Mouse (Mus musculus): ENCODE data around the gene Ift52.

Gene Ift52

GRCm38 (mm10) chr2:163016916-163017743, at the start of gene Ift52:
Ift52 (plus strand) TSS chr2:163017354.
- DNase-seq (ENCODE audit: low spot score), result peak; percentile 86

- DNase-seq (ENCODE audit: low spot score), result peak; percentile 21
Measured at GRCm38 (mm10) chr2:162968357-162968756, 48.8 kb upstream of the Ift52 start.

DNA sequence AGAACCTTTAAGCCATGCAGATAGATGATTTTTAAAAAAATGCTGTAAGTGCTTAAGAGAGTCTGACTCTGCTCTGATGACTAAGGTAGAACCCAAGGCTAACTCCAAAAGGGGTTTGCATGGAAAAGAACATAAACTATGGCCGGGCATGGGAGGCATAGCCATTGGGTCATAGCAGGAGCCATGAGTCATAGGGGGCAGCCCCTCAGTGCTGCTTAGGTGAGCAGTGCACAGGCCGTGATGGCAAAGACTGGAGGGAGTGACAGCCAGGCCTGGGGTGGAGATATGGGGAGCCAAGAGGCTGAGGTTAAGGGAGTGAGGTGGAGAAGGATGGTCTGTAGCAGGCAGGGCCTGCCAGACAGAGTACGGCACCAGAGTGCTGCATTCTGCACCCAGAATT, 48.1 kb upstream of the Ift52 start:
- no peak for DNase-seq (ENCODE audit: low spot score)

DNA sequence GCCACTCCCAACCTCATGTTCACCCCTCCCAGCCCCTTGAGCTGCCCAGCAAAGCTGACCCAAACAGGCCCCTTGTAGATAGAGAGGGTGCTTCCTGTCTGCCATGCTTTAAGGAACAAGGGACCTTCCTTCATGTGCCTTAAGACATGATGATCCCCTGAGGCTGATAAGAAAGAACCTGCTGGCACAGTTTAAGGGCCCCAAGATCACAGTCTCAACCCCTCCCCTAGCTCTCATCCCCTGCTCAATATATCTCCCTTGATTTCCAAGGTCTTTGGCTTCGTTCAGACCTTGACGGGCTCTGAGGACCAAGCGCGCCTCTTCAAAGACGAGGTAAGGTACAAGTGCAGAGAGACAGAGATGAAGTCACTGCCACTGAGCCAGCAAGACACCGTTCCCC, 46.3 kb upstream of the Ift52 start:
- no peak for DNase-seq (ENCODE audit: low spot score)

DNA sequence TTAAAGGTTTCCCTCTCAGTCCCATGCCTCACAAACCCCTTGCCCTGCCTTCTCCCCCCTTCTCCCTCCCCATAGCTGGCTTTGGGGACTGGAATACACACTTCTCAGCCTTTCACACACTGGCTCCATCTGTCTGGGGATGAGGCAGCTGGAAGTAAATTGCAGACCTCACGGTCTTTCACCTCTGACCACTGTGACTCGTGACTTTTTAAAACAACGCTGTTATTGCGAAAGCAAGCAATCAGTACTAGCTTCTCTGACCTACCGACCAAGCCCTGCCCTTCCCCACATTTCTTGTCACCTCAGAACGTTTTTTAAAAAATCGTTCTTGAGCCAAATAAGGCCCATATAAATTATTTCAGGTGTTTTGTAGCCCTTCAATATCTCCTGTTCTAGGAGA, 44.4 kb upstream of the Ift52 start:
- no peak for DNase-seq (ENCODE audit: low spot score)

DNA sequence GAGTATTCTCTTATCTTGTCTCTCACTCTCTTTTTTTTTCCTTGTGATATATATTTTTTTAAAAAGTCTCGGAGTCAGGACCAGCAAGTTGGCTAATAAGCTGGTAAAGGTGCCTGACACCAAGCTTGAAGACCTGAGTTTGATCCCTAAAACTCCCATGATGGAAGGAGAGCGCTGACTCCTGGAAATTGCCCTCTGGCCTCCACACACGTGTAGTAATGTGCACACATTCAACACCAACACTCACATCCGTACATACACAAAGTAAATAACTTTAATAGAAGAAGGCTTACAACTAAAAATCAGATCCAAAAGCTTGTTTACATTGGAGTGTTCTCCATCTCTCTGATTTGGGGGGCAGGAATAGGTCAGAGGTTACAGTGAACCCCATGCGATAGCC, 43.9 kb upstream of the Ift52 start:
- no peak for DNase-seq (ENCODE audit: low spot score)

GRCm38 (mm10) chr2:162973637-162974036, 43.5 kb upstream of the Ift52 start:
- DNase-seq (ENCODE audit: low spot score), result no peak

GRCm38 (mm10) chr2:162975157-162975775, 41.9 kb upstream of the Ift52 start:
- no peak for DNase-seq (ENCODE audit: low spot score)

- no peak for DNase-seq (ENCODE audit: low spot score)
Measured at GRCm38 (mm10) chr2:162976001-162976400, 41.2 kb upstream of the Ift52 start.

DNA sequence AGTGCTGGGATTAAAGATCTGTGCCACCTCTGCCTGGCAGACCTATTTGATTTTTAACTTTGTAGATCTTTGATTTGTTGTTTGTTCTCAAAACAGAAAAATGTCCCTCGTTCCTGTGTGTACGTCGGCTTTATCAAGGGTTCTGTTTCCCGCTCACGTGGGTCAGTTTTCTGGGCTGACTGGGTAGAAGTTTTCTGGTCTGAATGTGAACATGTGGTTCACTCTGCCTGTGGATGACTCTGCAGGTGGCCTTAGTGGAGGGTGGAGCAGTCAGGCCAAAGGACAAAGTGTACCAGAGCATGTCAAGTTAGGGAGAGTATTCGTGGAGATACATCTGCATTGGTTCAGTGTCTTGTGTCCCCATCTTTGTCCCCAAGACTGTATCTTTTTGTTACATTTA, 32.8 kb upstream of the Ift52 start:
- DNase-seq (ENCODE audit: low spot score), result no peak

GRCm38 (mm10) chr2:162985923-162986322, 31.2 kb upstream of the Ift52 start:
- no peak for DNase-seq (ENCODE audit: low spot score)

GRCm38 (mm10) chr2:162986764-162987163, 30.4 kb upstream of the Ift52 start:
- DNase-seq (ENCODE audit: low spot score), result no peak

GRCm38 (mm10) chr2:162987218-162987617, 29.9 kb upstream of the Ift52 start, which contains the start of gene Sgk2:
Sgk2 (plus strand) TSS chr2:162987330.
- DNase-seq (ENCODE audit: low spot score), result no peak

DNA sequence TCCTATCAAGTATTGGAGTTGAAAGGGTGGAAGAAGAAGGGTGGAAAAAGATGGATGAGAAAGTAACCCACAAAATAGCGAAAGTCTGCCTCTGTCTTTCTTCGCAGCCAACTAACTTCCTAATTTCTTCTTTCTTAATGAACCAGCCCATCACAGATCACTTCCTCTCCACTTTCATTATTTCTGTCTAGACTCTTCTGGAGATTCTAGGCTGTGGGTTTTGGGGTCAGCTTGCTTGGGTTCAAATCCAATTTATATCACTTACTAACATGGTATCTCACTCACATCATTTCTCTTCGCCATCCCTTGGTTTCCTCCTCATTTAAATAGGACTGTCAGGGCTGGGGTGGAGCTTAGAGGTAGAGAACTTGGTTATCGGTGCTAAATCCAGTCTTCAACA, 28.9 kb upstream of the Ift52 start:
- no peak for DNase-seq (ENCODE audit: low spot score)

GRCm38 (mm10) chr2:162991394-162992083, 25.6 kb upstream of the Ift52 start:
- no peak for DNase-seq (ENCODE audit: low spot score)

GRCm38 (mm10) chr2:162992084-162992437, 25.1 kb upstream of the Ift52 start:
- no peak for DNase-seq (ENCODE audit: low spot score)

- DNase-seq (ENCODE audit: low spot score), result no peak
Measured at GRCm38 (mm10) chr2:162993881-162994616, 23.1 kb upstream of the Ift52 start.

DNA sequence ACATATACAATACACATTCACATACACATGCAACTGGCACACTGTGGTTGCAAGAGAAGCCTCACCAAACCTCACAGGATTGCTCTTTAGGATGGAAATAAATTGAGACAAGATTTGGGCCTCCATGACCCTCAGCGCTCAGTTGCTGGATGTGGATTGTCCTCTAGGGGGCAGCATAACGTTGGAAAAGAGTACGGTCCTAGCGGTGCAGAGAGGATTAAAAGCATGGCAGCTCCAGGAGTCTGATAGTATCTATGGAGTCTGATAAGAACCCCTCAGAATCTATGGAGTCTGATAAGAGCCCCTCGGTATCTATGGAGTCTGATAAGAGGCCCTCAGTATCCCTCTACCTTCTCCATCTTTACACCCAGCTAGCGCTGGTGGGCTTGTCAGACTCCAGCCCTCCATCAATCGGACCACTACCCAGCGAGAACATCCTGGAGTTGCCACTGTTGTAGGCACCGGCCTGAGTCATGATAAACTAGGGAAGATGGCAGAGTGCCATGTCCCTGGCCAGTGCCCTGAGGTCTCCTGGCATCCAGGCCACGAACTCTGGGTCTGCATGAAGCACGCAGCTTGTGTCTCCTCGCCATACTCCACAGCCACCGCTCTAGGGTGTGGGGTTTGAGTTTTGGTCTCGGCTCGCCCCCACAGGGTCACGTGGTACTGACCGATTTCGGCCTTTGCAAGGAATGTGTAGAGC, 18.5 kb upstream of the Ift52 start:
- DNase-seq (ENCODE audit: low spot score), result peak; percentile 62

- DNase-seq (ENCODE audit: low spot score), result peak; percentile 35
Measured at GRCm38 (mm10) chr2:162999744-163000143, 17.4 kb upstream of the Ift52 start.

- no peak for DNase-seq (ENCODE audit: low spot score)
Measured at GRCm38 (mm10) chr2:163001071-163001470, 16.1 kb upstream of the Ift52 start.

- DNase-seq (ENCODE audit: low spot score), result no peak
Measured at GRCm38 (mm10) chr2:163007299-163007698, 9.9 kb upstream of the Ift52 start.

DNA sequence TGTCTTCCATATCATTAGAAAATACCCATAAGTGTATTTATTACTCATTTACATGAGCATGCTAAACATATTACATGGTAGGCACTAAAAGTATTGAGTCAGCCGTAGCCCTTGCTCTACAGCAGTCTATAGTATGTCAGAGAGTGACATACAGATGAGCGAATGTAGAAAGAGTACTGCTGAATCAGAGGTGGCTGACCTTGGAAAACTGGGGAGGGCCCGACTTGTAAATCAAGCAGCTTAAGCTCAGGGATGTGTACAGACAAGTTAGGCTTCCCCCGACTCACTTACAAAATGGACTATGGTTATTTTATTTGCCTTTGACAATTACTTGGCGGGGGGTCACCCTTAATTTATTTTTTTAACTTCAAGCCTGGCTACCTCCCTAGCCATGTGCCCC, 14.1 kb downstream of the Ift52 start:
- DNase-seq (ENCODE audit: low spot score), result no peak
